Mouse (Mus musculus) embryo, embryonic 11 days (tissue): ENCODE measurements at regions not wholly inside any gene's neighbourhood (a gene's known extent, or its start where the extent isn't known, plus 50 kb on each side); places are given as distances from the start of the nearest gene placed in this dataset.
A peak's percentile ranks its signal among the peaks of the same experiment; 100 is the strongest.

Experiments
- DNase-seq: peaks from one replicate; pipeline ENCODE4 v3.0.0-alpha.2; 2015

GRCm38 (mm10) chr10:118501571-118501970 lies 60.7 kb downstream of the Ifng start:
- no peak for DNase-seq

GRCm38 (mm10) chr10:118504811-118505210 lies 64.0 kb downstream of the Ifng start:
- no peak for DNase-seq

GRCm38 (mm10) chr10:118506154-118506553 lies 65.3 kb downstream of the Ifng start:
- peak; percentile 44 for DNase-seq

GRCm38 (mm10) chr10:118507630-118508029 lies 66.8 kb downstream of the Ifng start:
- DNase-seq, result peak; percentile 31

GRCm38 (mm10) chr10:118516839-118517238 lies 76.0 kb downstream of the Ifng start:
- no peak for DNase-seq

GRCm38 (mm10) chr10:118517995-118518394 lies 77.1 kb downstream of the Ifng start:
- DNase-seq, result no peak

- peak; percentile 54 for DNase-seq
Measured at GRCm38 (mm10) chr10:118545966-118546365, 105.1 kb downstream of the Ifng start.

GRCm38 (mm10) chr10:118550201-118550600 lies 109.4 kb downstream of the Ifng start:
- no peak for DNase-seq

GRCm38 (mm10) chr10:118558848-118559247 lies 118.0 kb downstream of the Ifng start:
- no peak for DNase-seq

GRCm38 (mm10) chr10:118564041-118564440 lies 123.2 kb downstream of the Ifng start:
- no peak for DNase-seq

GRCm38 (mm10) chr10:118564528-118565268 lies 123.9 kb downstream of the Ifng start:
- DNase-seq, result no peak

GRCm38 (mm10) chr10:118568617-118569016 lies 127.8 kb downstream of the Ifng start:
- DNase-seq, result no peak

GRCm38 (mm10) chr10:118569424-118569823 lies 128.6 kb downstream of the Ifng start:
- no peak for DNase-seq

- no peak for DNase-seq
Measured at GRCm38 (mm10) chr10:118573247-118573646, 132.4 kb downstream of the Ifng start.

- no peak for DNase-seq
Measured at GRCm38 (mm10) chr10:118575570-118575969, 134.7 kb downstream of the Ifng start.

GRCm38 (mm10) chr10:118581376-118581775 lies 140.5 kb downstream of the Ifng start:
- no peak for DNase-seq

- no peak for DNase-seq
Measured at GRCm38 (mm10) chr10:118585821-118586220, 145.0 kb downstream of the Ifng start.

- DNase-seq, result no peak
Measured at GRCm38 (mm10) chr10:118588198-118588597, 147.4 kb downstream of the Ifng start.

- DNase-seq, result peak; percentile 85
Measured at GRCm38 (mm10) chr10:118592648-118593368, 152.0 kb downstream of the Ifng start.

- no peak for DNase-seq
Measured at GRCm38 (mm10) chr10:118596206-118596605, 155.4 kb downstream of the Ifng start.

- DNase-seq, result no peak
Measured at GRCm38 (mm10) chr10:118598497-118598896, 157.7 kb downstream of the Ifng start.

GRCm38 (mm10) chr10:118599197-118599596 lies 158.4 kb downstream of the Ifng start:
- no peak for DNase-seq

GRCm38 (mm10) chr10:118599610-118600009 lies 158.8 kb downstream of the Ifng start:
- no peak for DNase-seq

- no peak for DNase-seq
Measured at GRCm38 (mm10) chr10:118602922-118603321, 162.1 kb downstream of the Ifng start.
